Mouse (Mus musculus) stomach, embryonic 14.5 days (tissue): ENCODE results near the gene Krtap5-4. TPM values are rescaled to one million over a fixed set of nuclear protein-coding genes. Genes with fewer than 3 reads are reported as not detected.
"Not testable (repeated sequence)": the region's sequence is repeated elsewhere in the genome, so short reads cannot be mapped to it uniquely, and the experiment has no call there.

Source experiments
- ATAC-seq: fragments of 200-750 bp; cut with Nextera tagmentation; 2 replicates; pipeline ENCODE4 v1.8.0; 2017; ENCODE audit warnings: low read depth, moderate TSS enrichment; ENCODE audit not compliant: insufficient number of reproducible peaks, insufficient read depth, low FRiP score
- H3K27ac ChIP-seq: fragments of 300-500 bp; sonication (generic); 2 replicates; pipeline ENCODE4 v1.5.1; 2014; ENCODE audit warnings: mild to moderate bottlenecking, low read length, moderate library complexity, mixed read lengths
- H3K27me3 ChIP-seq: fragments of 300-500 bp; sonication (generic); 2 replicates; pipeline ENCODE4 v1.6.1; 2014; ENCODE audit warnings: low read length, control low read depth, mixed read lengths; ENCODE audit not compliant: control insufficient read depth, insufficient read depth
- H3K36me3 ChIP-seq: fragments of 300-500 bp; sonication (generic); 2 replicates; pipeline ENCODE4 v1.6.1; 2014; ENCODE audit warnings: mild to moderate bottlenecking, control low read depth, low read length, moderate library complexity, mixed read lengths; ENCODE audit not compliant: control insufficient read depth, insufficient read depth
- H3K4me1 ChIP-seq: fragments of 300-500 bp; sonication (generic); 2 replicates; pipeline ENCODE4 v1.6.1; 2014; ENCODE audit warnings: low read length, control low read depth, mixed read lengths; ENCODE audit not compliant: control insufficient read depth, insufficient read depth
- H3K4me2 ChIP-seq: fragments of 300-500 bp; sonication (generic); replicated peaks from 2 replicates; pipeline ENCODE4 v1.6.1; 2014; ENCODE audit warnings: low read depth, low read length, control low read depth
- H3K4me3 ChIP-seq: fragments of 300-500 bp; sonication (generic); 2 replicates; pipeline ENCODE4 v1.5.1; 2014; ENCODE audit warnings: low read depth, low read length, control low read depth
- H3K9ac ChIP-seq: fragments of 300-500 bp; sonication (generic); replicated peaks from 2 replicates; pipeline ENCODE4 v1.6.1; 2014; ENCODE audit warnings: low read depth, mild to moderate bottlenecking, control low read depth, low read length, moderate library complexity, mixed read lengths
- H3K9me3 ChIP-seq: fragments of 300-500 bp; sonication (generic); 2 replicates; pipeline ENCODE4 v1.6.1; 2016; ENCODE audit warnings: low read depth, low read length, control low read depth; ENCODE audit not compliant: control insufficient read depth
- WGBS: fragments of 180-500 bp; shearing (Covaris S2); extraction: QIAGEN DNeasy Blood & Tissue Kit; methylation state at CpG from one replicate; pipeline ENCODE4 v1.1.7; 2014; 5-methylcytosine and 5-hydroxymethylcytosine counted together
- polyA plus RNA-seq: library from polyadenylated mRNA; unstranded; fragments of >200 nt; fragmentation: Nextera tagmentation; extraction: Ambion mirVana; gene quantifications from 2 replicates; pipeline ENCODE4 v1.2.1, GENCODE M21; 2014

The Krtap5-4 gene
- polyA plus RNA-seq, 1 experiment from 2014 or later = not detected

- no peaks in the 10 kb centered on the region for H3K4me1 ChIP-seq
- WGBS = 16% methylated on average over 23 of the region's 23 CpGs
- H3K4me3 ChIP-seq = peak overlapping the region; percentile 53
- H3K4me2 ChIP-seq = peak overlapping the region; percentile 72
- peak; percentile 62 for ATAC-seq
- H3K27ac ChIP-seq = no peak overlapping the region
- no peak overlapping the region for H3K9ac ChIP-seq
- no peaks in the 10 kb centered on the region for H3K27me3 ChIP-seq
- H3K36me3 ChIP-seq = no peaks in the 10 kb centered on the region
- H3K9me3 ChIP-seq = no peaks in the 10 kb centered on the region
These were observed 18.1 kb upstream of the Krtap5-4 start for GRCm38 (mm10) chr7:142285130-142285835.

- not testable (repeated sequence) for H3K9me3 ChIP-seq, H3K27me3 ChIP-seq, H3K36me3 ChIP-seq, H3K4me1 ChIP-seq, H3K4me2 ChIP-seq, ATAC-seq, H3K27ac ChIP-seq, H3K4me3 ChIP-seq, H3K9ac ChIP-seq
- 40% methylated on average over 9 of the region's 9 CpGs for WGBS
These were observed 17.3 kb upstream of the Krtap5-4 start for GRCm38 (mm10) chr7:142285910-142286612.

GRCm38 (mm10) chr7:142293851-142294250 lies 9.5 kb upstream of the Krtap5-4 start:
- not testable (repeated sequence) for H3K4me1 ChIP-seq, H3K27ac ChIP-seq, H3K9me3 ChIP-seq, H3K9ac ChIP-seq, H3K4me2 ChIP-seq, ATAC-seq, H3K27me3 ChIP-seq, H3K4me3 ChIP-seq, H3K36me3 ChIP-seq
- 0% methylated on average over 2 of the region's 2 CpGs for whole genome bisulfite sequencing

- no peaks in the 10 kb centered on the region for H3K36me3 ChIP-seq
- H3K4me1 ChIP-seq = no peaks in the 10 kb centered on the region
- no peak overlapping the region for H3K4me2 ChIP-seq
- H3K9ac ChIP-seq = no peak overlapping the region
- H3K27ac ChIP-seq = no peak overlapping the region
- no peaks in the 10 kb centered on the region for H3K27me3 ChIP-seq
- ATAC-seq = no peak
- no peak overlapping the region for H3K4me3 ChIP-seq
- no peaks in the 10 kb centered on the region for H3K9me3 ChIP-seq
These were observed 7.9 kb upstream of the Krtap5-4 start for GRCm38 (mm10) chr7:142295418-142295817.

GRCm38 (mm10) chr7:142296108-142296507 lies 7.2 kb upstream of the Krtap5-4 start:
- H3K27me3 ChIP-seq, H3K9ac ChIP-seq, H3K36me3 ChIP-seq, H3K4me2 ChIP-seq, H3K27ac ChIP-seq, ATAC-seq, H3K4me1 ChIP-seq, H3K4me3 ChIP-seq, H3K9me3 ChIP-seq: not testable (repeated sequence)
- WGBS = 26% methylated on average over 4 of the region's 4 CpGs

GRCm38 (mm10) chr7:142297018-142297417 lies 6.3 kb upstream of the Krtap5-4 start, which contains the start of gene Krtap5-1:
Krtap5-1 (minus strand) TSS chr7:142297118.
- H3K9ac ChIP-seq, H3K4me1 ChIP-seq, H3K27ac ChIP-seq, H3K36me3 ChIP-seq, H3K27me3 ChIP-seq, H3K4me3 ChIP-seq, H3K4me2 ChIP-seq, H3K9me3 ChIP-seq, ATAC-seq: not testable (repeated sequence)

GRCm38 (mm10) chr7:142303929-142304328 lies 580 bp downstream of the Krtap5-4 start:
- H3K36me3 ChIP-seq, H3K9ac ChIP-seq, ATAC-seq, H3K4me3 ChIP-seq, H3K4me2 ChIP-seq, H3K27me3 ChIP-seq, H3K4me1 ChIP-seq, H3K9me3 ChIP-seq, H3K27ac ChIP-seq: not testable (repeated sequence)
- 100% methylated on average over 1 of the region's 1 CpGs for WGBS

- WGBS = 53% methylated on average over 5 of the region's 5 CpGs
These were observed 11.4 kb downstream of the Krtap5-4 start for GRCm38 (mm10) chr7:142314600-142315285.

More at GRCm38 (mm10) chr7:142314600-142315285, 11.4 kb downstream of the Krtap5-4 start:
- Histone ChIP-seq H3K4me3 (no peak overlapping the region), H3K4me1 (peaks cover 11% of the 10 kb centered on the region; the same call in 1 of the 2 replicates), H3K27me3 (no peaks in the 10 kb centered on the region), H3K27ac (no peak overlapping the region), H3K9me3 (no peaks in the 10 kb centered on the region), H3K9ac (no peak overlapping the region), H3K4me2 (no peak overlapping the region), H3K36me3 (no peaks in the 10 kb centered on the region)
- no peak for ATAC-seq
